Mouse (Mus musculus) small intestine, adult 2 months (tissue): ENCODE results near the gene Bsnd.

ENCODE experiments used
- CTCF ChIP-seq: fragments of 200-500 bp; IDR thresholded peaks from 2 replicates; pipeline ENCODE4 v1.5.1; 2012; ENCODE audit warnings: low read depth, mild to moderate bottlenecking, control low read depth, inconsistent platforms, low read length, moderate library complexity, mixed read lengths; ENCODE audit not compliant: insufficient replicate concordance, insufficient read length; ENCODE audit errors: extremely low read depth
- POLR2A ChIP-seq: fragments of 200-500 bp; IDR thresholded peaks from 2 replicates; pipeline ENCODE4 v1.6.1; 2012; ENCODE audit warnings: low read depth, mild to moderate bottlenecking, control low read depth, inconsistent platforms, low read length, moderate library complexity

DNA sequence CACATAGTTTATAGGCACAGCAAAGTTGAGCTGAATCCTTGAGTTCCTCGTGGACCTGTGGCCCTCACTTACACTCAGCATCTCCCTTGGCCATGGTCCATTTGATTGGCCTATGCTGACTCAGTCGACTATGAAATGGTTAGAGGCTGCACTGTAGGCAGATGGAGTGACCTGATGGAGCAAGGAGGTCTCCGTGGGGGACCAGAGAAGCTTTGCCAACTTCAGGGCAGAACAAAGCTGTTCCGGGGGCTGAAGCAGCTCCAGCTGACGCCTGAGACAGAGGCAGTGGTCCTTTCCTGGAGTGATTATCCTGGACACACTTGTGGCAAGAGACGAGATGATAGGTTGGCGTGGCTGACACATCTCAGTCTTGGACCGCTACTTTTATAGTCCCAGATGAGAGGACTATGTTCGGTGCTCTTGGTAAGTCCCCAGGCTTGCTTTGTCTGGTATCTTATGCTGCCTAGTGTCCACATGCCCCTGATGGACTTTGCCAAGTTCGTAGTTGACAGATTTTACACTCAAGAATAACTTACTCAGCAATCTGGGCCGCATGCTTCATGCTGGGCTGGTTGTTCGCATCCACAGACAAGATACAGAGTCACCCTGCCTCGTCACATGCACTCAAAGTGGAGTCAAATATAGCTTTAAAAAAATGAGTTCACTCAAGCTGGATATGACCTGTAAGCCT, 24.5 kb downstream of the Bsnd start:
- TF ChIP-seq POLR2A: no peak
- TF ChIP-seq CTCF: no peak
